Mouse (Mus musculus) kidney, adult 8-10 months (tissue): Measurements from ENCODE around the gene Hpcal1.

Source experiments
- DNase-seq, 2 experiments: peaks; one replicate each; pipeline ENCODE4 v3.0.0; 2022

Gene Hpcal1

GRCm38 (mm10) chr12:17688913-17689312 lies 1.7 kb upstream of the Hpcal1 start:
- no peak for DNase-seq

GRCm38 (mm10) chr12:17689931-17690563 lies 609 bp upstream of the Hpcal1 start:
- DNase-seq = no peak

- DNase-seq = peak in 1 of 2 experiments; percentile 34
Measured at GRCm38 (mm10) chr12:17691320-17691876, 742 bp downstream of the Hpcal1 start.

GRCm38 (mm10) chr12:17691891-17692321 lies 1.2 kb downstream of the Hpcal1 start:
- DNase-seq = peak in 1 of 2 experiments; percentile 32

GRCm38 (mm10) chr12:17692356-17692755 lies 1.7 kb downstream of the Hpcal1 start:
- no peak for DNase-seq

GRCm38 (mm10) chr12:17692953-17693352 lies 2.3 kb downstream of the Hpcal1 start:
- no peak for DNase-seq

GRCm38 (mm10) chr12:17694589-17695115 lies 4.0 kb downstream of the Hpcal1 start:
- DNase-seq = peak in 1 of 2 experiments; percentile 45

GRCm38 (mm10) chr12:17696395-17696794 lies 5.7 kb downstream of the Hpcal1 start:
- no peak for DNase-seq

GRCm38 (mm10) chr12:17698934-17699333 lies 8.3 kb downstream of the Hpcal1 start:
- no peak for DNase-seq

- peak in 1 of 2 experiments; percentile 34 for DNase-seq
Measured at GRCm38 (mm10) chr12:17699480-17699879, 8.8 kb downstream of the Hpcal1 start.

- no peak for DNase-seq
Measured at GRCm38 (mm10) chr12:17701131-17701720, 10.6 kb downstream of the Hpcal1 start.

- DNase-seq = no peak
Measured at GRCm38 (mm10) chr12:17701795-17702194, 11.1 kb downstream of the Hpcal1 start.

- peak; percentile 52 to 58 for DNase-seq
Measured at GRCm38 (mm10) chr12:17702257-17702943, 11.7 kb downstream of the Hpcal1 start.

- no peak for DNase-seq
Measured at GRCm38 (mm10) chr12:17702944-17703335, 12.3 kb downstream of the Hpcal1 start.

GRCm38 (mm10) chr12:17703866-17704265 lies 13.2 kb downstream of the Hpcal1 start:
- peak in 1 of 2 experiments; percentile 62 for DNase-seq

- no peak for DNase-seq
Measured at GRCm38 (mm10) chr12:17707472-17707871, 16.8 kb downstream of the Hpcal1 start.

- DNase-seq = no peak
Measured at GRCm38 (mm10) chr12:17709451-17709850, 18.8 kb downstream of the Hpcal1 start.

GRCm38 (mm10) chr12:17709926-17710746 lies 19.5 kb downstream of the Hpcal1 start:
- peak; percentile 52 to 53 for DNase-seq

GRCm38 (mm10) chr12:17710747-17711092 lies 20.1 kb downstream of the Hpcal1 start:
- DNase-seq = peak; percentile 30 to 52

- peak; percentile 74 to 78 for DNase-seq
Measured at GRCm38 (mm10) chr12:17711731-17712388, 21.2 kb downstream of the Hpcal1 start.

GRCm38 (mm10) chr12:17712571-17712970 lies 21.9 kb downstream of the Hpcal1 start:
- no peak for DNase-seq
